Mouse (Mus musculus) myocyte (in vitro differentiated cells): ENCODE data around the gene Specc1l.

ENCODE experiments used
- MAX ChIP-seq: IDR thresholded peaks from one replicate; pipeline ENCODE4 v1.6.1; 2011; ENCODE audit warnings: low read depth, mild to moderate bottlenecking, control low read depth
- POLR2A ChIP-seq: IDR thresholded peaks from one replicate; pipeline ENCODE4 v1.6.1; 2011; ENCODE audit warnings: low read depth, mild to moderate bottlenecking, control low read depth, moderate library complexity; ENCODE audit not compliant: insufficient read length
- POLR2AphosphoS2 ChIP-seq: IDR thresholded peaks from one replicate; pipeline ENCODE4 v1.6.1; 2011; ENCODE audit warnings: low read depth, control low read depth; ENCODE audit not compliant: insufficient read length
- TCF12 ChIP-seq: IDR thresholded peaks from one replicate; pipeline ENCODE4 v1.6.1; 2011; ENCODE audit warnings: mild to moderate bottlenecking, control low read depth; ENCODE audit not compliant: poor library complexity, insufficient read depth, severe bottlenecking

GRCm38 (mm10) chr10:75245806-75246205 lies 33.9 kb downstream of the Specc1l start:
- TF ChIP-seq MAX = no peak
- TF ChIP-seq POLR2A = no peak
- TF ChIP-seq POLR2AphosphoS2 = no peak
- no peak for TF ChIP-seq TCF12
